Mouse (Mus musculus) stomach, embryonic 16.5 days (tissue): ENCODE measurements around the gene Syt8. TPM values are rescaled to one million over a fixed set of nuclear protein-coding genes. Genes with fewer than 3 reads are reported as not detected.

Experiments used
- polyA plus RNA-seq: library from polyadenylated mRNA; unstranded; fragments of >200 nt; fragmentation: Nextera tagmentation; extraction: Ambion mirVana; gene quantifications from 2 replicates; pipeline ENCODE4 v1.2.1, GENCODE M21; 2015

Syt8 gene
- polyA plus RNA-seq, 1 experiment from 2014 or later: 31.1 TPM

Other genes with a start within 250 kb of the Syt8 start
- not detected in 2 replicates for gene Gm10153, start 244.5 kb upstream of the Syt8 start, polyA plus RNA-seq
- not detected in 2 replicates for gene Krtap5-3, start 233.5 kb upstream of the Syt8 start, polyA plus RNA-seq
- not detected in 2 replicates for gene Gm7579, start 223.0 kb upstream of the Syt8 start, polyA plus RNA-seq
- gene Krtap5-5, start 204.9 kb upstream of the Syt8 start, polyA plus RNA-seq: not detected in 2 replicates
- gene Gm40460, start 193.8 kb upstream of the Syt8 start, polyA plus RNA-seq: not detected in 2 replicates
- gene Gm2431, start 176.5 kb upstream of the Syt8 start, polyA plus RNA-seq: not detected in 2 replicates
- gene Gm4559, start 160.5 kb upstream of the Syt8 start, polyA plus RNA-seq: not detected in 2 replicates
- gene Krtap5-1, start 137.7 kb upstream of the Syt8 start, polyA plus RNA-seq: not detected in 2 replicates
- not detected in 2 replicates for gene Krtap5-4, start 131.3 kb upstream of the Syt8 start, polyA plus RNA-seq
- gene Ifitm10, start 61.1 kb upstream of the Syt8 start, polyA plus RNA-seq: 3.7 and 5.2 TPM in 2 replicates
- gene Gm49369, start 52.2 kb upstream of the Syt8 start, polyA plus RNA-seq: 0.96 TPM in 1 of 2 replicates, not detected in the other
- gene Ctsd, start 46.8 kb upstream of the Syt8 start, polyA plus RNA-seq: 451 and 599 TPM in 2 replicates
- 20.2 and 217 TPM in 2 replicates for gene Tnni2, start 7.0 kb downstream of the Syt8 start, polyA plus RNA-seq
- 216 and 235 TPM in 2 replicates for gene Lsp1, start 26.0 kb downstream of the Syt8 start, polyA plus RNA-seq
- gene Tnnt3, start 64.0 kb downstream of the Syt8 start, polyA plus RNA-seq: 12.0 and 208 TPM in 2 replicates
- gene Mrpl23, start 97.8 kb downstream of the Syt8 start, polyA plus RNA-seq: 16.2 and 30.7 TPM in 2 replicates
- 669 and 788 TPM in 2 replicates for gene Igf2, start 232.0 kb downstream of the Syt8 start, polyA plus RNA-seq
- 0.09 TPM in 1 of 2 replicates, not detected in the other for gene Gm49394, start 235.1 kb downstream of the Syt8 start, polyA plus RNA-seq